Mouse (Mus musculus) neural tube, embryonic 12.5 days (tissue): ENCODE measurements around the gene Gatc. TPM values are rescaled to one million over a fixed set of nuclear protein-coding genes. Genes with fewer than 3 reads are reported as not detected.

Source experiments
- ATAC-seq: fragments of 200-750 bp; cut with Nextera tagmentation; 2 replicates; pipeline ENCODE4 v1.8.0; 2017; ENCODE audit warnings: low read depth, mild to moderate bottlenecking, moderate TSS enrichment, moderate library complexity; ENCODE audit not compliant: low FRiP score
- H3K27ac ChIP-seq: fragments of 300-500 bp; sonication (generic); 2 replicates; pipeline ENCODE4 v1.5.1; 2016
- H3K27me3 ChIP-seq: fragments of 300-500 bp; sonication (generic); replicated peaks from 2 replicates; pipeline ENCODE4 v1.6.1; 2016; ENCODE audit warnings: mild to moderate bottlenecking
- H3K36me3 ChIP-seq: fragments of 300-500 bp; sonication (generic); 2 replicates; pipeline ENCODE4 v1.6.1; 2016; ENCODE audit warnings: mild to moderate bottlenecking
- H3K4me1 ChIP-seq: fragments of 300-500 bp; sonication (generic); 2 replicates; pipeline ENCODE4 v1.6.1; 2016
- H3K4me2 ChIP-seq: fragments of 300-500 bp; sonication (generic); replicated peaks from 2 replicates; pipeline ENCODE4 v1.6.1; 2016; ENCODE audit warnings: mild to moderate bottlenecking
- H3K4me3 ChIP-seq: fragments of 300-500 bp; sonication (generic); 2 replicates; pipeline ENCODE4 v1.5.1; 2016
- H3K9ac ChIP-seq: fragments of 300-500 bp; sonication (generic); 2 replicates; pipeline ENCODE4 v1.6.1; 2016; ENCODE audit warnings: mild to moderate bottlenecking
- H3K9me3 ChIP-seq: fragments of 300-500 bp; sonication (generic); 2 replicates; pipeline ENCODE4 v1.6.1; 2016; ENCODE audit warnings: mild to moderate bottlenecking
- WGBS: fragments of 180-500 bp; shearing (Covaris S2); methylation state at CpG from one replicate; pipeline ENCODE4 v1.1.7; 2016; 5-methylcytosine and 5-hydroxymethylcytosine counted together
- polyA plus RNA-seq: library from polyadenylated mRNA; unstranded; fragments of >200 nt; fragmentation: Nextera tagmentation; extraction: Ambion mirVana; gene quantifications from 2 replicates; pipeline ENCODE4 v1.2.1, GENCODE M21; 2016

The Gatc gene
- polyA plus RNA-seq, 1 experiment from 2014 or later, result 35.3 TPM

DNA sequence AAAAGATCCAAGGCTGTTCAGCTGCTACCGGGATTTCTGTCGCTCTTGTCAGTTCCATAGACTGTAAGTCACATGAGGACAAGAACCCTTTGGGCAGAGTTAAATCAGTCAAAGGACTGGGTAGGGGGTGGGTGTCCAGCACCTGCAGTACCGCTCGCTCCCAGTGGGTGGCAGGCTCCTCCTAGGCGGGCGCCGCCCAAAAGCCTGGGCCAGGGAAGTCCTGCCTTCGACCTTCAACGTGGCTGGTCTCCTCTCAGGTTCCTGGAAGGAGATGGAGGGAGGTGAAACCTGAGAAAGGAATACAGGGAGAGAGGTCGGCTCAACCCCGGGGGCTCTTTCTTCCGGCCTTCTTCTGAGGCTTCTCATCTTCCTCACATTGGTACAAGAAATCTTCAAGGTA is 17.9 kb upstream of the Gatc start:
- Histone ChIP-seq H3K27ac (no peak overlapping the region), H3K9ac (no peak overlapping the region), H3K4me2 (no peak overlapping the region), H3K36me3 (no peaks in the 10 kb centered on the region), H3K4me1 (peaks cover 8% of the 10 kb centered on the region; the same call in 1 of the 2 replicates), H3K4me3 (no peak overlapping the region), H3K27me3 (no peaks in the 10 kb centered on the region), H3K9me3 (no peaks in the 10 kb centered on the region)
- ATAC-seq, result no peak
- WGBS, result 7% methylated on average over 12 of the region's 12 CpGs

DNA sequence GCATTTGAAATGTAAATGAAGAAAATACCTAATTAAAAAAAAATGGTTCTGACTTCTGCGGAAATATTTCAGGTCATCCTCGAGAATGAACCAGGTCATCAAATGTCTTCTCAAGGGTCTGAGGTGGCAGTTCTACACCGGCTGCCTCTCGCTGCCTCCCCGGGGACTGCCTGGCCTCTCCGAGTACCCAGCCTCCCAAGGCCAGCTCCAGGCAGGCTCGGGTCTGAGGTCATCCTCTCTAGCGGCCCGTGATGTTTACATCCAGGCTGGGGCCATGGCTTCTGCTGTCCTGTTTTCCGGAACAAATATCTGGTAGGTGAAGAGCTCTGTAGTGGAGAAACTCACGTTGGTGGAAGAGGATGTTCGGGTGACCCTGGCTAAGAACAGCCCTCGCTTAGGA is 14.1 kb upstream of the Gatc start:
- H3K4me3 ChIP-seq, result no peak overlapping the region
- no peak overlapping the region for H3K9ac ChIP-seq
- H3K27ac ChIP-seq, result no peak overlapping the region
- no peaks in the 10 kb centered on the region for H3K9me3 ChIP-seq
- ATAC-seq, result no peak
- H3K36me3 ChIP-seq, result no peaks in the 10 kb centered on the region
- WGBS, result 70% methylated on average over 13 of the region's 13 CpGs
- no peaks in the 10 kb centered on the region for H3K27me3 ChIP-seq
- no peak overlapping the region for H3K4me2 ChIP-seq
- H3K4me1 ChIP-seq, result no peaks in the 10 kb centered on the region; the same call in 1 of the 2 replicates

DNA sequence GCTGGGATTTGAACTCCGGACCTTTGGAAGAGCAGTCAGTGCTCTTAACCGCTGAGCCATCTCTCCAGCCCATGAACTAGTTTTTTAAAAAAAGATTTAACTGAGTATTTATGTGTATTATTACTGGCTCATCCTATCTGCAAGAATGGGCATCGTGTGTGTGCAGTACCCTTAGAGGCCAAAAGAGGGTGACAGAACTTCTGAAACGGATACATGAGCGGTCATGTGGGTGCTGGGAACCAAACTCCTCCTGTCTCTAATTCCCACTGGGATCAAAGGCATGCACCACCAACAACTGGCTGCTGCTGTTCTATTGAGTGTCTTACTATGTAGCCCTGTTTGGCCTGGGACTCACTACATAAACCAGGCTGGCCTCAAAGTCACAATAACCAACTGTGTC is 10.4 kb upstream of the Gatc start:
- Histone ChIP-seq H3K4me3 (no peak overlapping the region), H3K27me3 (no peaks in the 10 kb centered on the region), H3K4me2 (no peak overlapping the region), H3K36me3 (0 out of 2 replicates have a peak, but pooled peaks cover under 1% of the 10 kb centered on the region), H3K9me3 (no peaks in the 10 kb centered on the region), H3K9ac (no peak overlapping the region), H3K4me1 (peaks cover 12% of the 10 kb centered on the region), H3K27ac (no peak overlapping the region)
- WGBS, result 81% methylated on average over 5 of the region's 5 CpGs
- no peak for ATAC-seq

DNA sequence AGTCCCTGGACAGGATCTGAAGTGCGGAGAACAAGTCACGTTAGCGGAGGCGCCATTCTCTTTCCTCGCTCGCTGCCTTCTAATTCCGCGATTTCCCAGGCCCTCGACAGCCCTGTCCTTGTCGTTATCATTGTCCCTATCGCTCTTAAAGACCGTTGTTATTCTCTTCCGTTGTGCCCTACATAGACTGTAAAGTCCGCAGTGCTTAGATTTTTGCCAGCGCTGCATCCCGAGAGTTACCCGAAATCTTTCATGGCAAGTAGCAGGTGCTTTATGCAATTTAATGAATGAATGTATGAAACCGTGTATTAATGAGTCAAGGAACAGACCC is 8.2 kb upstream of the Gatc start:
- 1% methylated on average over 18 of the region's 18 CpGs for WGBS

DNA sequence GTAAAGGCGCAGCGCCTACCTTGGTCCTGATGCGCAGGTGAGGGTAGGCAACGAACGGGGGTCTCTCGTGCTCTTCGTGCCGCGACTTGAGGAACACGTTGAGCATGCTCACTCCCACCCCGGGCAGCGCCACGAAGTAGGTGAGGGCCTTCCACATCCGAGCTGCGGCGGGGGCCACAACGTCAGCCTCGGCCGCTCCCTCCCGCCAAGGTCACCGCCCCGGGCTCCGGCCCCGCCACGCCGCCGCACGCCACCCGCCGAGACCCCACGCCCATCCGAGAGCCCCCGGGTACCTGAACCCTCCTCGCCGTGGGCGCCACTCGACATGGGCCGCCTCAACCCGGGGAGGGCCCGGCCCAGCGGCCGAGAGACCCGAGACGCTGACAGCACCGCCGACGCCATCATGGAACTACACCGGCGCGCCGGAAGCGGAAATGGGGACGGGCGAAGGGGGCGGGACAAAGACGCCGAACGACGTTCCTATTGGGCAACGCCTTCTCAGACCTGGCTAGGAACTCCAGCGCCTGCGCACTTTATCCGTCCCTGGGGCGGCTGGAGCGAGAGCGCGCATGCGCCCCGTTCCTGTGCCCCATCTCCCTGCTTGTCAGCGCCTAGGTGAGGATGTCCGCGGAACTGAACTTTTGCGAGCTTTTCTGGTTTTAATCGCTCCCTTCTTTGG is 7.7 kb upstream of the Gatc start, which contains the start of gene Cox6a1:
Cox6a1 (minus strand) TSS at position 436 of the 679 bp plus-strand sequence.
- peak within 1 kb of the TSS; percentile 89 for H3K9ac ChIP-seq
- WGBS, result under 1% methylated on average over 73 of the region's 74 CpGs

More for the DNA sequence above, 8.2 kb upstream of the Gatc start:
- Histone ChIP-seq H3K4me3 (peak overlapping the region; percentile 98), H3K4me1 (peaks cover 12% of the 10 kb centered on the region), H3K27me3 (no peaks in the 10 kb centered on the region), H3K27ac (peak overlapping the region; percentile 37; the same call in 1 of the 2 replicates), H3K4me2 (peak overlapping the region; percentile 95), H3K36me3 (peaks cover 21% of the 10 kb centered on the region), H3K9ac (peak overlapping the region; percentile 70), H3K9me3 (no peaks in the 10 kb centered on the region)
- ATAC-seq, result peak; percentile 22; the same call in 1 of the 2 replicates

DNA sequence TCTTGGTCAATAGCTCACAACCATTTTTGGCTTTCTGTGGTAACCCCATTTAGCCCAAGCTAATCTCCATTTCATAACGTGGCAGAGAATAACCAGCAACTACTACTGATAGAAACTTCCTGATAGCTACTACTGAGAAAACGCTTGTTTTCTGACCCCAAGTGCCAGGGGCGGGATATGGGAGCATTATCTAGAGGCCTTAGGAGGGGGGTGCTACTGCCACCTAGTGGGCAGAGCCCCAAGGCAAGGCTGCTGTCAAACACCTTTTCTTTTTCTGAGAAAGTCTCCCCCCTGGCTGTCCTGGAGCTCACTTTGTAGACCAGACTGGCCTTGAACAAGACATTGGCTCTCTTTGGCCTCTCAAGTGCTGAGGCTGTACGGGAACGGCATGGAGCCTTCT is 6.6 kb upstream of the Gatc start:
- H3K4me1 ChIP-seq, result peaks cover 12% of the 10 kb centered on the region
- H3K27ac ChIP-seq, result no peak overlapping the region
- no peaks in the 10 kb centered on the region for H3K9me3 ChIP-seq
- no peaks in the 10 kb centered on the region for H3K27me3 ChIP-seq
- peak overlapping the region; percentile 98 for H3K4me3 ChIP-seq
- peak overlapping the region; percentile 95 for H3K4me2 ChIP-seq
- no peak for ATAC-seq
- 4% methylated on average over 5 of the region's 5 CpGs for WGBS
- peaks cover 37% of the 10 kb centered on the region for H3K36me3 ChIP-seq
- 0 out of 2 replicates have a peak overlapping the region, but pooled peaks have one; percentile 26 for H3K9ac ChIP-seq

More for the DNA sequence above, 7.7 kb upstream of the Gatc start, which contains the start of gene Cox6a1:
- Histone ChIP-seq H3K9me3 (no peaks in the 10 kb centered on the region), H3K4me1 (peaks cover 12% of the 10 kb centered on the region), H3K4me3 (peak within 1 kb of the TSS; percentile 98), H3K27ac (peak within 1 kb of the TSS; percentile 37; the same call in 1 of the 2 replicates), H3K36me3 (peaks cover 26% of the 10 kb centered on the region), H3K27me3 (no peaks in the 10 kb centered on the region), H3K4me2 (peak within 1 kb of the TSS; percentile 95)
- peak; percentile 91 for ATAC-seq

DNA sequence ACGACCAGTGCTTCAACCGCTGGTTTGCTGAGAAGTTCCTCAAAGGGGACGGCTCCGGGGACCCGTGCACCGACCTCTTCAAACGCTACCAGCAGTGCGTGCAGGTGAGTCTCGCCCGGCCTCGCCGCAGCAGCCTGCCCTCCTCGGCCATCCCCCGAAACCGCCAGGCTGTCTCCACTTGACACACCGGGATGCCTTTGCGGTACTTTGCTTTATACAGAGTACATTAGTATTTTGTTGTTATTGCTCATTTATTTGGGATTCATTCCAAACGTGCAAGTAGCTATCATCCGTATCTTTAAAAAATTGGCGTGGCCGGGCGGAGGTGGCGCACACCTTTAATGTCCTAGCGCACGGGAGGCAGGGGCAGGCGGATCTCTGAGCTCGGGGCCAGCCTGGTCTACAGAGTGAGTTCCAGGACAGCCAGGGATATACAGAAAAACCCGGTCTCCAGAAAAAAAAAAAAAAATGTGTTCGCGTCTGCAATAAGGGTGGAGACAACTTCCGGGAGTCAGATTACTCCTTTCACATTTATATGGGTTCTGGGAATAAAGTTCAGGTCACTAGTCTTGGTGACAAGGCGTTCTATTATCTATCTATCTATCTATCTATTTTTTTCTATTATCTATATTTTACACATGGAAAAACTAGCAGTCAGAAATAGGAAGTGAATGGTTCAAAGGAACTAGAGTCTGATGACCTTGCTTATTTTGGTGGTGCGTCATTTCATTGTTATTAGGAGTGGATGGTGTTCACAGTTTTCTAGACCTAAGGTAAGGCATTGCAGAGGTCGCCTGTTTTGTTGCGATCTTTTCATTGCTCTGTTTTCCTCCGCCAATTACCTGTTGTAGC is 562 bp upstream of the Gatc start:
- peaks cover 18% of the 10 kb centered on the region for H3K4me1 ChIP-seq
- H3K4me3 ChIP-seq, result peak overlapping the region; percentile 78
- no peaks in the 10 kb centered on the region for H3K27me3 ChIP-seq
- peak overlapping the region; percentile 61 for H3K4me2 ChIP-seq
- H3K9ac ChIP-seq, result peak overlapping the region; percentile 76
- WGBS, result 12% methylated on average over 36 of the region's 36 CpGs
- peaks cover 51% of the 10 kb centered on the region for H3K36me3 ChIP-seq
- ATAC-seq, result 0 out of 2 replicates have a peak, but pooled peaks have one; percentile 25
- 0 out of 2 replicates have a peak overlapping the region, but pooled peaks have one; percentile 57 for H3K27ac ChIP-seq
- H3K9me3 ChIP-seq, result no peaks in the 10 kb centered on the region

DNA sequence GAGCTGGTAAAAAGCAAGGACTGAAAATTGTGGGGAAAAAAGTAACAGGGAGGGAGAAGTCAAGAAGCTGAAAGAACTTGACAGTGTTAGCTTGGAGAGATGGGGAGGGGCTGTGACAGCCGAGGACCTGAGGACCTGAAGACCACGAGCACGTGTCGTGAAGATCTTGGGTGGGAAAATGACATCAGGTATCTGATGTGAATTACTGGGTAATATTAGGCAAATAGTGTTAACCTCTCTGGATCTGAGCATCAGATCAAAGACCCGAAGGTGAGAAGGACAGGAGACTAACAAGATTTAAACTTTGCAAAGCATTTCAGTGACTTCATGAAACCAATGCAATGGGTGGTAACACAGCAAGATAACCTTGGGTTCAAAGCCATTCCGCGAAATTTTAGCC is 971 bp downstream of the Gatc start:
- H3K27ac ChIP-seq, result no peak overlapping the region
- peaks cover 18% of the 10 kb centered on the region for H3K4me1 ChIP-seq
- ATAC-seq, result no peak
- H3K9ac ChIP-seq, result no peak overlapping the region
- no peaks in the 10 kb centered on the region for H3K27me3 ChIP-seq
- WGBS, result 28% methylated on average over 7 of the region's 7 CpGs
- no peaks in the 10 kb centered on the region for H3K9me3 ChIP-seq
- no peak overlapping the region for H3K4me3 ChIP-seq
- peaks cover 51% of the 10 kb centered on the region for H3K36me3 ChIP-seq
- H3K4me2 ChIP-seq, result peak overlapping the region; percentile 61

DNA sequence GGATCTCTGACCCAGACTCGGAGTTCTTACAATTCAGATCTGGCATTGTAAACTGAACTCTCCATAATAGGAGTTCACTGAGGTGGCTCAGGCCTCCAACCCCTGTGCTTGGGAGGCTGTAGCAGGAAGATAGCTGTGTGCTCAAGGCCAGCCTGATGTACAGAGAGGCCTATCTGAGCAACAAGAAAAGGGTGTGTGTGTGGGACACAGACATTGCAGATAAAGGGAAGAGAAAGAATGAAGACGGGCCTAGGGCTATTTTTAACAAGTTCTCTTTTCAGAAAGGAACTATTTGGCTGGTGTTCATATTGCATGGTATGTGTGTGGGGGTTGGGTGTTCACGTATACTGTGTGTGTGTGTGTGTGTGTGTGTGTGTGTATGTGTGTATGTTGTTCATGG is 7.4 kb downstream of the Gatc start:
- peaks cover 15% of the 10 kb centered on the region for H3K4me1 ChIP-seq

DNA sequence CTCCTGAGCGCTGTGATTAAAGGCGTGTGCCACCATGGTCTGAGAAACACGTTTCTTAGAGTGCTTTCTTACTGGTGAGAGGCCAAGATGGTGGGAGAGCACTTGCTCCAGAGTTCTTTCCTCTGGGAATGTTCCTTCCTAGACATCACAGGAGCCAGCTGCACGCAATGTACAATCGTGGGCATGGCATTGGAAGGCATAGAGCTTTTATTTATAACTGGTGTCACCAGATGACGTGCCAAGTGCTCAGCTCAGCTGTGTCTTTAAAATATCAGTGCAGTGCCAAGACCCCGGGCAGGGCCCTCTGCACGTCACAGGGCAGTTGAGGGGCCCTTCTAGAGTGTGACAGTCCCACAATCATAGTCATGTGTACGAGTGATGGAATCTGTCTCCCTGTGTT is 10.0 kb downstream of the Gatc start:
- H3K9me3 ChIP-seq, result no peaks in the 10 kb centered on the region
- H3K36me3 ChIP-seq, result peaks cover 61% of the 10 kb centered on the region

More for the DNA sequence above, 7.4 kb downstream of the Gatc start:
- Histone ChIP-seq H3K9me3 (no peaks in the 10 kb centered on the region), H3K36me3 (peaks cover 77% of the 10 kb centered on the region), H3K27me3 (no peaks in the 10 kb centered on the region), H3K9ac (no peak overlapping the region), H3K4me3 (no peak overlapping the region), H3K27ac (no peak overlapping the region), H3K4me2 (no peak overlapping the region)
- ATAC-seq, result no peak
- 88% methylated on average over 3 of the region's 3 CpGs for WGBS

DNA sequence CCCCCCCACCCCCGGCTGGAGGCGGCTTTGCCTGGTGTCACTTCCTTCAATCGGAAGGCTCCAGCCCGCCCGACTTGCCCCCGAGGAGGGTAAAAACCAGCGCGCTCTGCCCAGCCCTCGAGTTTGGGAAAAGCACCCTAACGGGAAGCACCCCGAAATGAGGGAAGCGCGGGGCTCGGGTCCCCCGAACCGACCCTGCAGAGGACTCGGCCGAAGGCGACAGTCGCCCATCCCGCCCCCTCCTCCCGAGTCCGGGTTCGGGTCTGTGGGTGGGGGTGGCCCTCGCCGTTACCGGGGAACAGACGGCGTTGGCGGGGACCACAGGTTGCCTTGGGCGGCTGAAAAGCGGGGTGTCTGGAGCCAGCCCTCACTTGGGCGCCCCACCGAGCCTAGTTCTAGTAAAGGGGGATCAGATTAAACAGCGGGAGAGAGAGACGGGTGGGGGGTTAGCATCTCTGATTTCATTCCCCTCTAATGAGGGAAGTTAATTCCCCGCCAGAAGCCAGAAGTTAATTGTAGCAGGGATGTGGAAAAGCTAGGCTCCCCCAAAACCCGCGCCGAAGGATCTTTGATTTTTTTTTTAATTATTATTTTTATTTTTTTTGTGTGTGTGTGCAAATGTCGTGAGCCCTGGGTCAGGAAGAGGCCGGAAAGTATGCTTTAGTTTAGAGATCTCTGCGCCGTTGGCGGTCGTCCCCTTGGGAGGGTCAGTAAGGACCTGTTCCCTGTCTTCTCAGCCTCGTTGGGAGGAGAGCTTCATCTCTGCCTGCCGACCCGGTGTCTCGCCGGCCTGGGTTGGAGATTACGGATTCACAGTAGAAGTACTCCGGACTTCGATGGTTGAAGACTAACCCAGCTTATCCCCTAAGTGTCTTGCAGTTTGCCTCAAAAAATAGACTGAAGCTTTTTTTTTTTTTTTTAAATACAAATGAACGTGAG is 13.1 kb downstream of the Gatc start:
- Histone ChIP-seq H3K9me3 (no peaks in the 10 kb centered on the region), H3K27ac (peak overlapping the region; percentile 9; the same call in 1 of the 2 replicates), H3K27me3 (no peaks in the 10 kb centered on the region), H3K36me3 (peaks cover 32% of the 10 kb centered on the region), H3K4me1 (peaks cover 26% of the 10 kb centered on the region), H3K4me2 (peak overlapping the region; percentile 72), H3K9ac (peak overlapping the region; percentile 88), H3K4me3 (peak overlapping the region; percentile 91)
- peak; percentile 7; the same call in 1 of the 2 replicates for ATAC-seq
- WGBS, result 1% methylated on average over 55 of the region's 55 CpGs

More for the DNA sequence above, 10.0 kb downstream of the Gatc start:
- Histone ChIP-seq H3K27ac (no peak overlapping the region), H3K27me3 (no peaks in the 10 kb centered on the region), H3K4me1 (peaks cover 26% of the 10 kb centered on the region), H3K9ac (no peak overlapping the region), H3K4me3 (no peak overlapping the region), H3K4me2 (no peak overlapping the region)
- ATAC-seq, result no peak
- WGBS, result 89% methylated on average over 9 of the region's 9 CpGs
